Mouse (Mus musculus): ENCODE measurements at regions not wholly inside any gene's neighbourhood (a gene's known extent, or its start where the extent isn't known, plus 50 kb on each side); places are given as distances from the start of the nearest gene placed in this dataset.
"Not testable (repeated sequence)": the region's sequence is repeated elsewhere in the genome, so short reads cannot be mapped to it uniquely, and the experiment has no call there.

- peak overlapping the region; percentile 50 for H3K4me3 ChIP-seq (ENCODE audit: low read depth, low read length)
- not testable (repeated sequence) for H3K9me3 ChIP-seq (ENCODE audit: control insufficient read depth, low read depth, low read length); H3K27ac ChIP-seq (ENCODE audit: low read length); H3K27me3 ChIP-seq (ENCODE audit: control insufficient read depth, insufficient read depth, low read length); H3K36me3 ChIP-seq (ENCODE audit: control insufficient read depth, insufficient read depth, low read length); H3K9ac ChIP-seq (replicated peaks; ENCODE audit: low read depth, low read length); ATAC-seq (ENCODE audit: insufficient number of reproducible peaks, insufficient read depth, low FRiP score, low read depth); H3K4me1 ChIP-seq (ENCODE audit: control insufficient read depth, insufficient read depth, low read length)
- H3K4me2 ChIP-seq (replicated peaks; ENCODE audit: low read depth, low read length): peak overlapping the region; percentile 47
Observed at GRCm38 (mm10) chr5:109867221-109867620, 56.0 kb upstream of the Gm15446 start.
